Mouse (Mus musculus) liver, adult 2 months (tissue): ENCODE results near the gene Ncapg2.

ENCODE experiments used
- CTCF ChIP-seq: fragments of 200-500 bp; IDR thresholded peaks from 2 replicates; pipeline ENCODE4 v1.5.1; 2011; ENCODE audit warnings: low read depth, low read length, control low read depth
- POLR2A ChIP-seq: fragments of 200-500 bp; IDR thresholded peaks from 2 replicates; pipeline ENCODE4 v1.6.1; 2011; ENCODE audit warnings: low read length, control low read depth; ENCODE audit not compliant: insufficient read depth; ENCODE audit errors: extremely low read depth

- TF ChIP-seq POLR2A (no peak), CTCF (no peak)
These were observed 69.5 kb downstream of the Ncapg2 start for GRCm38 (mm10) chr12:116474676-116475075.
